Mouse (Mus musculus) midbrain, embryonic 11.5 days (tissue): ENCODE data around the gene Bend4. TPM values are rescaled to one million over a fixed set of nuclear protein-coding genes. Genes with fewer than 3 reads are reported as not detected.

Source experiments
- ATAC-seq: fragments of 200-750 bp; cut with Nextera tagmentation; 2 replicates; pipeline ENCODE4 v1.8.0; 2017; ENCODE audit warnings: moderate TSS enrichment, moderate library complexity; ENCODE audit not compliant: low FRiP score
- DNase-seq: peaks from one replicate; pipeline ENCODE4 v3.0.0; 2015; ENCODE audit warnings: low spot score; ENCODE audit errors: missing footprints
- H3K27ac ChIP-seq: fragments of 300-500 bp; sonication (generic); 2 replicates; pipeline ENCODE4 v1.5.1; 2014; ENCODE audit warnings: low read depth, low read length
- H3K27me3 ChIP-seq: fragments of 300-500 bp; sonication (generic); 2 replicates; pipeline ENCODE4 v1.6.1; 2014; ENCODE audit warnings: mild to moderate bottlenecking, low read length, moderate library complexity, mixed read lengths; ENCODE audit not compliant: control insufficient read depth, insufficient read depth
- H3K36me3 ChIP-seq: fragments of 300-500 bp; sonication (generic); 2 replicates; pipeline ENCODE4 v1.6.1; 2014; ENCODE audit warnings: mild to moderate bottlenecking, low read length, moderate library complexity, mixed read lengths; ENCODE audit not compliant: control insufficient read depth, insufficient read depth
- H3K4me1 ChIP-seq: fragments of 300-500 bp; sonication (generic); 2 replicates; pipeline ENCODE4 v1.6.1; 2014; ENCODE audit warnings: low read length; ENCODE audit not compliant: control insufficient read depth, insufficient read depth
- H3K4me2 ChIP-seq: fragments of 300-500 bp; sonication (generic); 2 replicates; pipeline ENCODE4 v1.6.1; 2014; ENCODE audit warnings: mild to moderate bottlenecking, moderate library complexity
- H3K4me3 ChIP-seq: fragments of 300-500 bp; sonication (generic); 2 replicates; pipeline ENCODE4 v1.5.1; 2014; ENCODE audit warnings: low read depth, low read length
- H3K9ac ChIP-seq: fragments of 300-500 bp; sonication (generic); 2 replicates; pipeline ENCODE4 v1.6.1; 2014; ENCODE audit warnings: low read length
- H3K9me3 ChIP-seq: fragments of 300-500 bp; sonication (generic); 2 replicates; pipeline ENCODE4 v1.6.1; 2016; ENCODE audit warnings: low read length; ENCODE audit not compliant: control insufficient read depth
- WGBS: fragments of 180-500 bp; shearing (Covaris S2); extraction: QIAGEN DNeasy Blood & Tissue Kit; methylation state at CpG from one replicate; pipeline ENCODE4 v1.1.7; 2014; 5-methylcytosine and 5-hydroxymethylcytosine counted together
- polyA plus RNA-seq: library from polyadenylated mRNA; unstranded; fragments of >200 nt; fragmentation: Nextera tagmentation; extraction: Ambion mirVana; gene quantifications from 2 replicates; pipeline ENCODE4 v1.2.1, GENCODE M21; 2014

Bend4 gene
- polyA plus RNA-seq: 10.8 and 11.3 TPM in 2 replicates

DNA sequence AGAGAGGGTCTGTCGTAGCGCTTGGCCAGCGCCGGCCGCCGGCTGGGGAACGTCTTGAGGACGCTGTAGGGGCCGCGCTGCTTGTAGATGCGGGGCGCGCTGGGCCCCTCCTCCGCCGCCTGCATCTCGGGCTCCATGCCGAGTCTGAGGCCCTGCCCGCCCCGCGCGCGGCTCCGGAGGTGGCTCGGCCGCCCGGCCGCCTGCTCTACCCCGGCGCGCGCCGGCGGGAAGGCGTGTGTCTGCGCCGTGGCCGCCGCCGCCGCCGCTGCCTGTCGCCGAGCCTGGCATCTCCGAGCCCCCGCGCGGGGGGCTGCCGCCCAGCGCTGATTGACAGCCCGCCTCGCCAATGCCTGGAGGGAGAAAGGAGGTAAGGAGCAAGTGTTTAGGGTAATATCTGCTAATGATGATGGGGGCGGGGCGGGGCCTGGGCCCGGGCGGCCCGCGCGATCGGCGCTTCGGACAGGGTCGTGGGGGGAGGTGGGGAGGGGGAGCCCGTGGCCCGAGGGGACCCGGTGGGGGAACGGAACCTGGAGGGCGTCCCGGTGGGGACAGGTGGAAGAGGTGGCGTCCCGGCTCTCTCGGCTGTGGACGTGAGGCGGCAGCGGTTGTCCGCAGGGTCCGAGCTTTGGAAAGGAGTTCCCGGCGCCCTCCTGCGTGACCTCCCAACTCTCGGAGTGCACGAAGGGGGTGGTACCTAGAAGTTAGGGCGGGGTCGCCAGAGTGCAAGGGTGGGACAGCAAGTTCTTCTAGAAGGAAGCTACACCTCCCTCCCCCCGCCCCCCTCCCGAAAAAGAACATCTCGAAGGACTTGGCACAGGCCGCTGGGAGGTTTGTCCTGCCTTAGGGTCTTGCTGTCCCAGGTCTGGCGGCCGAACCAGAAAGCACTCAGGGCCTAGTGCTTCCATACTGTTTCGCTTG lies at the start of gene Bend4:
Gene Bend4, minus strand, starts transcription at position 868 of the 918 bp plus-strand sequence.
- Histone ChIP-seq H3K9ac (peak within 1 kb of the TSS; percentile 76), H3K36me3 (no peaks in the 10 kb centered on the region), H3K4me1 (peaks cover 10% of the 10 kb centered on the region), H3K4me2 (peak within 1 kb of the TSS; percentile 82), H3K9me3 (no peaks in the 10 kb centered on the region), H3K27me3 (peaks cover 14% of the 10 kb centered on the region), H3K4me3 (peak within 1 kb of the TSS; percentile 71), H3K27ac (peak within 1 kb of the TSS; percentile 44; the same call in 1 of the 2 replicates)
- WGBS: 1% methylated on average over 80 of the region's 90 CpGs
- peak; percentile 97 for DNase-seq
- ATAC-seq: peak; percentile 88

DNA sequence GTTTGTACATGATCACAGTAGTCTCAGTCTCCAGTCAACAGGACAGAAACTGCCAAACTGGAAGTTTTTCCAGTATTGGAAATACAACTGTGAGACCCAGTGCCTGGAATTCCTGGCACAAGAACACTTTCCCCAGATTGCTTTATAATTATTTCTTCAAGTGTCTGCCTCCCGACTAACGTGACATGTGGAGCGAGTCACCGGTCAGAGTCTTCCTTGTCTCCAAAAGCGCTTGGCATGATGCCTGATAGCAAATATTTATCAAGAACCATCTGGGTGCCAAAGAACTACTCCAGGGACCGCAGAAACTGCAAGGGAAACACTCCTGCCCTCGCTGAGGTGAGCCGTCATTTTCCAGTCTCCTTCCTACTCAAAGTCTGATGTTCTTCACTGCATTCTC lies 45.6 kb upstream of the Bend4 start:
- H3K4me3 ChIP-seq: no peak overlapping the region
- H3K27me3 ChIP-seq: no peaks in the 10 kb centered on the region
- no peaks in the 10 kb centered on the region for H3K36me3 ChIP-seq
- DNase-seq (no peak), ATAC-seq (no peak)
- no peak overlapping the region for H3K4me2 ChIP-seq
- no peaks in the 10 kb centered on the region for H3K9me3 ChIP-seq
- no peak overlapping the region for H3K9ac ChIP-seq
- no peak overlapping the region for H3K27ac ChIP-seq
- no peaks in the 10 kb centered on the region for H3K4me1 ChIP-seq
- 89% methylated on average over 8 of the region's 8 CpGs for WGBS

DNA sequence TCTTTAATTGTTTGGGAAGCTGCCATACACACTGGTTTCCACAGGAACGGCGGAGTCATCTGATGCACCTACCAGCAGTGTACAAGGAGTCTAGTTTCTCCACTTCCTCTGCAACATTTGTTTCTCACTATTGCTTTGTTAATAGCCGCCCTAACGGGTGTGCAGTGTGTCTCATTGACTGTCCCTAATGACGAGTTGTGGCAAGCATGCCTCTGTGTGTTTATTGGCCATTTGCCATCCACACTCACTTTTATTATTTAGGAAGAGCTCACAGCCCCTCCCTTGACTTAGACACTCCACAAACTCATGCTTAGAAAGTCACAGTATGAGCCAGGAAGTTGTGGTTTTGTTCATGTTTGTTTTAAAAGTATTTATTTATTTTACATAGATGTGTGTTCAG lies 45.0 kb upstream of the Bend4 start:
- Histone ChIP-seq H3K27ac (no peak overlapping the region), H3K27me3 (no peaks in the 10 kb centered on the region), H3K4me1 (no peaks in the 10 kb centered on the region), H3K36me3 (no peaks in the 10 kb centered on the region), H3K4me2 (no peak overlapping the region), H3K4me3 (no peak overlapping the region), H3K9ac (no peak overlapping the region), H3K9me3 (no peaks in the 10 kb centered on the region)
- ATAC-seq (no peak), DNase-seq (no peak)
- WGBS: 87% methylated on average over 5 of the region's 5 CpGs

DNA sequence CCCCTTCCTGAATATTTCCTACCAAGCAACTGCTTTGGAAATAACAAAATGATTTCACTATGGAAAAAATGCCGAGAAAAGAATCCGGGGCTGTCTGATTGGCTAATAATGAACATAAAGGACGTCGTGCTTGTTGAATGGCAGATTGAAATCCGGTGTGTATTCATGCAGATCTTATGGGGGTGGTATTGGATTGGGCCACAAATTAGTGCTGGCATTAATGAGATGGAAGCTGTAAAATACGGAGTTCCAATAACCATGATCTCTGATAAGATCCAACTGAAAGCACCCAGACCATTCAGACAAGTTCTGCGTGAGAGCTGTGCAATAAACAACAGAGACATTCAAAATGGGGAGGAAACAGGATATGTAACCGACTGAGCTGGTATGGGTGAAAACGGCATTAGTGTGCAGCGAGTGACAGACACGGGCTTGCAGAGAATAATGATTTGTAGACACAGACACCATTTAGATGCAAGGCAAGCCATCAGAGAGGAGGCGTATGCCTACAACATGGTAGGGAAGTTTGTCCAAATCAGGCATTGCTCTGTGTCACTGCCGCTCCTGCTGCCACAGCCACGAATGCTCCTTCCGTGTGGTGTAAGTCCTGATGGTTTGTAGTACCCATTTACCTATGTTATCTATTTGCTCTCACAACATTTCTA lies 38.9 kb upstream of the Bend4 start:
- Histone ChIP-seq H3K27ac (no peak overlapping the region), H3K9me3 (no peaks in the 10 kb centered on the region), H3K4me2 (no peak overlapping the region), H3K27me3 (no peaks in the 10 kb centered on the region), H3K36me3 (no peaks in the 10 kb centered on the region), H3K4me3 (no peak overlapping the region), H3K4me1 (peaks cover 2% of the 10 kb centered on the region; the same call in 1 of the 2 replicates), H3K9ac (no peak overlapping the region)
- DNase-seq (no peak), ATAC-seq (no peak)
- 88% methylated on average over 15 of the region's 15 CpGs for WGBS

DNA sequence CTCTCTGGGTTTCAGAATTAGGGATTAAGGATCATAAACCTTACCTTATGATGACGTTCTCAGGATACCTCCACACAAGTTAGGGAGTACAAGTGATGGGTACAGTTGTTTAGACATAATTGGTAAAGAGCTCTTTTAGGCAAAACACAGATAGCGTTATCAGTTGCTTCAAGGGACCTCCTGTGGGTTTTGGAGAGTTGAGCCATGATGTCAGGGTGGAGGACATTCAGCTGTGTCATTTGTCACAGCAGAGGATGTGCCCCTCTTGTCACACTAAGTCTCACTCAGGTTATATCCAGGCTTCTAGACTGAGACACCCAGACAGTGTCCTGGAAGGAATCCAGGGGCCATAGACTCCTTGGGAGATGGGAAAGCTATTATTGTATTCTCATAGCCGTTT lies 36.8 kb upstream of the Bend4 start:
- no peaks in the 10 kb centered on the region for H3K27me3 ChIP-seq
- no peaks in the 10 kb centered on the region for H3K9me3 ChIP-seq
- no peaks in the 10 kb centered on the region for H3K36me3 ChIP-seq
- H3K27ac ChIP-seq: no peak overlapping the region
- no peak overlapping the region for H3K9ac ChIP-seq
- no peak overlapping the region for H3K4me3 ChIP-seq
- peaks cover 2% of the 10 kb centered on the region; the same call in 1 of the 2 replicates for H3K4me1 ChIP-seq
- 86% methylated on average over 3 of the region's 3 CpGs for WGBS
- DNase-seq (no peak), ATAC-seq (no peak)
- H3K4me2 ChIP-seq: no peak overlapping the region

DNA sequence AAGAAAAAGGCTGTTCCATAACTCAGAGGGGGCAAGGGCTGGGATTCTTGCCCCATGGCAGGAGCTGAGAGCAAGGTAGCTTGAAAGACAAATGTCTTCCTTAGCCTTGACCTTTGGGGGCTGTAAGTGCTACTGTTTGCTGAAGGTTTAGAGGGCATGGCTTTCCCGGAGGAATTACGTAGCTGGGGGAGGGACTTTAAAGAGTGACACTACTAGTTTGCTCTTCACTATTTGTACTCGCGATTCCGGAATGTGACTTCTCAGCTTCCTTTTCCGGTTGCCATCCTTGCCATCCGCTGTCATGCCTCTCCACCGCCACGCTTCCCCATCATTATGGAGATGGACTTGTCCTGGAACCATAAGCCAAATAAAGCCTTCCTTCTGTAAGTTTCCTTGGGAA lies 35.5 kb upstream of the Bend4 start:
- H3K4me2 ChIP-seq: no peak overlapping the region
- no peaks in the 10 kb centered on the region for H3K9me3 ChIP-seq
- DNase-seq (no peak), ATAC-seq (no peak)
- 91% methylated on average over 9 of the region's 9 CpGs for WGBS
- H3K4me3 ChIP-seq: no peak overlapping the region
- no peak overlapping the region for H3K9ac ChIP-seq
- H3K36me3 ChIP-seq: no peaks in the 10 kb centered on the region
- H3K27me3 ChIP-seq: no peaks in the 10 kb centered on the region
- no peak overlapping the region for H3K27ac ChIP-seq
- peaks cover 2% of the 10 kb centered on the region; the same call in 1 of the 2 replicates for H3K4me1 ChIP-seq

DNA sequence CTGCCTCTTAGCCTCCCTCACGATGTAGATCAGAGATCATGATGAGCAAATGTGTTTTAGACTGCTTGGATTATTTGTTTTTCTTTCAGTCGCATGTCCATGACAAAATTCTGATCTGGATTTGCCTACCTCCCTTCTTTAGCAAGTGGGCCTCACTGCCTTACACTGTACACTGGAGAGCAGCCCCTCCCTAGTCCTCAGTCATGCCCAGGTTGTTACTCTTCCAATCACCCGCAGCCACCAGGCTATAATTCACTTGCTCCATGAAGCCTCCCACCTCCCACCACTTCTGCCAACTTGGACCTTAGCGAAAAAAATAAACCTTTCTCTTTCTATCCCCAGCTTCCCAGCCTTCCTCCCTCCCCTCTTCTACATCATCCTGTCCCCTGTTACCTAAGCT lies 34.2 kb upstream of the Bend4 start:
- no peak for DNase-seq

DNA sequence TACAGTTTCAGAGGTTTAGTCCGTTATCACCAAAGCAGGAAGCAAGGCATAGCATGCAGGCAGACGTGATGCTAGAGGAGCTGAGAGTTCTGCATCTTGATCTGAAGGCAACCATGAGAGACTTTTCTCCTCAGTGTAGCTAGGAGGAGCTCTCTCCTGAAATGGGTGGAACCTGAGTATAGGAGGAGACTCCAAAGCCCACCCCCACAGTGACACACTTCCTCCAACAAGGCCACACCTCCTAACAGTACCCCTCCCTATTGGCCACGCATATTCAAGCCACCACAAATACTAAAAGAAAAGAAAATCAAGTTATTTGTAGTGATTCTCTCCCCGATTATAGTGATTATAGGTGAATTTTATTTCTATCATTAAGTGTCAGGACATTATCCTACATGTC lies 28.7 kb upstream of the Bend4 start:
- no peaks in the 10 kb centered on the region for H3K36me3 ChIP-seq
- no peak overlapping the region for H3K27ac ChIP-seq
- no peaks in the 10 kb centered on the region for H3K4me1 ChIP-seq
- no peak overlapping the region for H3K9ac ChIP-seq
- DNase-seq (no peak), ATAC-seq (no peak)
- no peaks in the 10 kb centered on the region for H3K9me3 ChIP-seq
- no peaks in the 10 kb centered on the region for H3K27me3 ChIP-seq
- H3K4me2 ChIP-seq: no peak overlapping the region
- 86% methylated on average over 4 of the region's 4 CpGs for WGBS
- no peak overlapping the region for H3K4me3 ChIP-seq

More for the DNA sequence above, 34.2 kb upstream of the Bend4 start:
- no peak for ATAC-seq
- peaks cover 2% of the 10 kb centered on the region; the same call in 1 of the 2 replicates for H3K4me1 ChIP-seq
- 85% methylated on average over 4 of the region's 4 CpGs for WGBS
- H3K9me3 ChIP-seq: no peaks in the 10 kb centered on the region
- H3K27me3 ChIP-seq: no peaks in the 10 kb centered on the region
- H3K36me3 ChIP-seq: no peaks in the 10 kb centered on the region
- no peak overlapping the region for H3K4me3 ChIP-seq
- no peak overlapping the region for H3K9ac ChIP-seq
- H3K4me2 ChIP-seq: no peak overlapping the region
- H3K27ac ChIP-seq: no peak overlapping the region

DNA sequence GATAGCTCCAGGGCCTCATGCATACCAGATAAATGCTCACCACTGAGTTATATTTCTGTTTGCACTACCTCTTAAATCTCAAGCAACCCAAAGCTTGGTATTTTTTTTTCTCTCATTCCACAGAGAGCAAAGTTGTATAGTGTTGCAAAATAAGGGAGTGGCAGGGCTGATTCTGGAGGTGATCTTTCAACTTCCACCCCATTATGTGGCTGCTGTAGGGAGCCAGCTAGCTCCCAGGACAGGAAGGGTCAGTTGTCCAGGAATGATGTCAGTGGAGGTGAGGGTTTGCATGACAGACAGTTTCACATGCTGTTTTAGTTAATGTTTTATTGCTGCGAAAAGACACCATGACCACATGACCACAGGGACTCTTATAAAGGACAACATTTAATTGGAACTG lies 26.2 kb upstream of the Bend4 start:
- whole genome bisulfite sequencing: 93% methylated on average over 1 of the region's 1 CpGs
- no peak overlapping the region for H3K9ac ChIP-seq
- ATAC-seq: no peak
- no peaks in the 10 kb centered on the region for H3K27me3 ChIP-seq
- no peak overlapping the region for H3K4me2 ChIP-seq
- no peak for DNase-seq
- H3K4me3 ChIP-seq: no peak overlapping the region
- no peak overlapping the region for H3K27ac ChIP-seq
- no peaks in the 10 kb centered on the region for H3K4me1 ChIP-seq
- H3K36me3 ChIP-seq: no peaks in the 10 kb centered on the region
- no peaks in the 10 kb centered on the region for H3K9me3 ChIP-seq
